Mouse (Mus musculus) gastrocnemius, adult 2 months (tissue): Measurements from ENCODE around the gene Ric3. TPM values are rescaled to one million over a fixed set of nuclear protein-coding genes. Genes with fewer than 3 reads are reported as not detected.
"Not testable (repeated sequence)": the region's sequence is repeated elsewhere in the genome, so short reads cannot be mapped to it uniquely, and the experiment has no call there.

Experiments used
- DNase-seq: peaks from one replicate; pipeline ENCODE4 v3.0.0; 2022
- H3K27ac ChIP-seq: fragments of 200-600 bp; 2 replicates; pipeline ENCODE4 v1.8.1; 2022; ENCODE audit warnings: mild to moderate bottlenecking
- H3K4me3 ChIP-seq: fragments of 200-600 bp; 2 replicates; pipeline ENCODE4 v1.8.1; 2022; ENCODE audit warnings: mild to moderate bottlenecking, moderate library complexity
- CTCF ChIP-seq: fragments of 200-600 bp; IDR thresholded peaks from 2 replicates; pipeline ENCODE4 v1.8.1; 2022; ENCODE audit warnings: antibody characterized with exemption, mild to moderate bottlenecking, moderate library complexity
- intact Hi-C: fragments of 180-260 bp; cut with DNase I; formaldehyde crosslinking; loops from one replicate; pipeline ENCODE4 v1.15.1; 2025
- total RNA-seq, 2 experiments: library from RNA; stranded (reverse); gene quantifications; 2 replicates each; pipeline ENCODE4 v1.2.3; 2021

The Ric3 gene
- total RNA-seq, 2 experiments from 2014 or later = 1.7 to 2.1 TPM

GRCm38 (mm10) chr7:109096618-109097017 is 13.5 kb upstream of the Ric3 start:
- no peak for DNase-seq
- intact Hi-C loops = no loop called here
- TF ChIP-seq CTCF = no peak
- H3K27ac ChIP-seq = no peak overlapping the region
- no peak overlapping the region for H3K4me3 ChIP-seq

GRCm38 (mm10) chr7:109094294-109094693 is 11.2 kb upstream of the Ric3 start:
- intact Hi-C loops = no loop called here
- no peak overlapping the region for H3K4me3 ChIP-seq
- no peak for DNase-seq
- H3K27ac ChIP-seq = no peak overlapping the region
- no peak for TF ChIP-seq CTCF

- DNase-seq, H3K4me3 ChIP-seq, H3K27ac ChIP-seq, intact Hi-C loops: not testable (repeated sequence)
Observed at GRCm38 (mm10) chr7:109091316-109091715, 8.2 kb upstream of the Ric3 start.

- no peak overlapping the region for H3K4me3 ChIP-seq
- intact Hi-C loops = no loop called here
- TF ChIP-seq CTCF = no peak
- DNase-seq = no peak
- H3K27ac ChIP-seq = no peak overlapping the region
Observed at GRCm38 (mm10) chr7:109086946-109087345, 3.8 kb upstream of the Ric3 start.

GRCm38 (mm10) chr7:109083813-109084184 is 668 bp upstream of the Ric3 start:
- no peak overlapping the region for H3K27ac ChIP-seq
- DNase-seq = no peak
- no peak overlapping the region for H3K4me3 ChIP-seq
- intact Hi-C loops = no loop called here
- no peak for TF ChIP-seq CTCF

- H3K27ac ChIP-seq = no peak overlapping the region
- intact Hi-C loops = no loop called here
- DNase-seq = no peak
- H3K4me3 ChIP-seq = peak overlapping the region; percentile 80
- TF ChIP-seq CTCF = no peak
Observed at GRCm38 (mm10) chr7:109082269-109083112, 640 bp downstream of the Ric3 start.

- TF ChIP-seq CTCF = no peak
- H3K27ac ChIP-seq = no peak overlapping the region
- no peak overlapping the region for H3K4me3 ChIP-seq
- intact Hi-C loops = no loop called here
- no peak for DNase-seq
Observed at GRCm38 (mm10) chr7:109072326-109072725, 10.8 kb downstream of the Ric3 start.

GRCm38 (mm10) chr7:109069641-109070040 is 13.5 kb downstream of the Ric3 start:
- no peak overlapping the region for H3K27ac ChIP-seq
- no peak for DNase-seq
- intact Hi-C loops = no loop called here
- no peak overlapping the region for H3K4me3 ChIP-seq
- no peak for TF ChIP-seq CTCF

GRCm38 (mm10) chr7:109059536-109059935 is 23.6 kb downstream of the Ric3 start:
- TF ChIP-seq CTCF = no peak

GRCm38 (mm10) chr7:109050831-109051230 is 32.3 kb downstream of the Ric3 start:
- no peak for TF ChIP-seq CTCF
- H3K27ac ChIP-seq = no peak overlapping the region
- no peak for DNase-seq
- intact Hi-C loops = no loop called here
- no peak overlapping the region for H3K4me3 ChIP-seq

More at GRCm38 (mm10) chr7:109059536-109059935, 23.6 kb downstream of the Ric3 start:
- Histone ChIP-seq H3K4me3 (no peak overlapping the region), H3K27ac (no peak overlapping the region)
- DNase-seq = no peak
- intact Hi-C loops = no loop called here

GRCm38 (mm10) chr7:109045876-109046275 is 37.3 kb downstream of the Ric3 start:
- Histone ChIP-seq H3K4me3 (no peak overlapping the region), H3K27ac (no peak overlapping the region)
- no peak for DNase-seq
- intact Hi-C loops = no loop called here
- no peak for TF ChIP-seq CTCF

GRCm38 (mm10) chr7:109039445-109039844 is 43.7 kb downstream of the Ric3 start:
- intact Hi-C loops = no loop called here
- Histone ChIP-seq H3K27ac (no peak overlapping the region), H3K4me3 (no peak overlapping the region)
- TF ChIP-seq CTCF = no peak
- DNase-seq = no peak

GRCm38 (mm10) chr7:109038987-109039386 is 44.1 kb downstream of the Ric3 start:
- no peak for DNase-seq
- no peak for TF ChIP-seq CTCF
- Histone ChIP-seq H3K4me3 (no peak overlapping the region), H3K27ac (no peak overlapping the region)
- intact Hi-C loops = no loop called here

- no peak for DNase-seq
- no peak for TF ChIP-seq CTCF
- intact Hi-C loops = no loop called here
- Histone ChIP-seq H3K27ac (no peak overlapping the region), H3K4me3 (no peak overlapping the region)
Observed at GRCm38 (mm10) chr7:109038121-109038735, 44.9 kb downstream of the Ric3 start.
